Mouse (Mus musculus) G1E (cell line): ENCODE measurements at regions not wholly inside any gene's neighbourhood (a gene's known extent, or its start where the extent isn't known, plus 50 kb on each side); places are given as distances from the start of the nearest gene placed in this dataset.

Experiments
- CTCF ChIP-seq: IDR thresholded peaks from 2 replicates; pipeline ENCODE4 v1.5.1; 2012; ENCODE audit warnings: low read depth, low read length, inconsistent platforms, mixed read lengths
- GATA1 ChIP-seq: IDR thresholded peaks from 2 replicates; pipeline ENCODE4 v1.6.1; 2012; ENCODE audit warnings: borderline replicate concordance, low read length, inconsistent platforms, mixed read lengths
- GATA2 ChIP-seq: IDR thresholded peaks from 2 replicates; pipeline ENCODE4 v1.6.1; 2012; ENCODE audit warnings: low read depth, low read length, inconsistent platforms, borderline replicate concordance
- POLR2AphosphoS5 ChIP-seq: IDR thresholded peaks from 2 replicates; pipeline ENCODE4 v1.6.1; 2012; ENCODE audit warnings: low read depth, low read length, inconsistent platforms; ENCODE audit not compliant: insufficient replicate concordance
- TAL1 ChIP-seq: conservative IDR thresholded peaks from 2 replicates; pipeline ENCODE4 v1.6.1; 2012; ENCODE audit warnings: low read depth, low read length, inconsistent platforms, mixed read lengths

GRCm38 (mm10) chr7:73307586-73308490 lies 67.5 kb upstream of the Rgma start:
- TF ChIP-seq CTCF = no peak
- TF ChIP-seq GATA2 = no peak
- TF ChIP-seq GATA1 = no peak
- no peak for TF ChIP-seq POLR2AphosphoS5
- no peak for TF ChIP-seq TAL1
